Mouse (Mus musculus): ENCODE data around the gene Dbh. TPM values are rescaled to one million over a fixed set of nuclear protein-coding genes. Genes with fewer than 3 reads are reported as not detected.

The Dbh gene
- polyA plus RNA-seq, 1 experiment from 2014 or later: 0.80 TPM

DNA sequence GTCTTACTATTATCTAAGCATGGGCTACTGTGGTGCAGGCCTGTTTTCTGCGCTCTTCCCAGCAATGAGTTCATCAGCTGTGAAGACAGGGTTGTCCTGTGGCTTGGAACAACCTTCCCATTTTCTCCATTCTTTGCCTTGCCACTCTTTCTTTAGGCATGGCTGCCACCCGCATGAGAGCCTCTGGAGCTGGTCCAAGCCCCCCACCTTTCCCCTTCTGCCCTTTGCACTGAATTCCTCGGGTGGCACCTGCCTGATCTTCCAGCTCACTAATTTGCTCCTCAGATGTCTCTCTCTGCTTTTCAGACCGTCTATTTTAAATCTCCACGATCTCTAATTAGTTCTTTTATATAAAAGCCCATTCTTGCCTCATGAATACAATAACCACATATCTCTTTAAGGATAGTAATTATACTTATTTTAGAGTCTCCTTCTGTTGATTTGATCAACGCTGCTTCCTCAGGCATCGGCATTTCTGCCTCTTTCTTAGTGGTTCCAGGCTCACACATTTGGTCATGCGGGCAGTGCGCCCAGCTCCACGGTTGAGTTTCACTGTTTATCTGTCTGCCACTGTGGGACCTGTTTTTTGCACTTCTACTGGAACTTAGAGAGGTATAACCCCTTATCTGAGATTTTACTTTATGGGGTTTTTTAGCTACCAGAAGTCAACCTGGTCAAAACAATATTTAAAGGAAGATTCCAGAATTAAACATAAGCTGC lies 10.4 kb upstream of the Dbh start:
- H3K4me2 ChIP-seq (ENCODE audit: low read depth, low read length): no peak overlapping the region
- no peaks in the 10 kb centered on the region; the same call in 1 of the 2 replicates for H3K4me1 ChIP-seq (ENCODE audit: control insufficient read depth, insufficient read depth, low read length)
- no peak overlapping the region for H3K4me3 ChIP-seq (ENCODE audit: low read length)
- no peak for ATAC-seq (replicated peaks; ENCODE audit: extremely low read depth, insufficient read depth, low FRiP score)
- no peak overlapping the region for H3K9ac ChIP-seq (ENCODE audit: low read length)
- H3K9me3 ChIP-seq (replicated peaks; ENCODE audit: control insufficient read depth, low read length): no peaks in the 10 kb centered on the region
- 77% methylated on average over 10 of the region's 10 CpGs for WGBS
- no peak overlapping the region for H3K27ac ChIP-seq (ENCODE audit: low read length)
- peaks cover 5% of the 10 kb centered on the region; the same call in 1 of the 2 replicates for H3K27me3 ChIP-seq (ENCODE audit: control insufficient read depth, insufficient read depth, low read length)
- no peaks in the 10 kb centered on the region for H3K36me3 ChIP-seq (ENCODE audit: control insufficient read depth, insufficient read depth)

DNA sequence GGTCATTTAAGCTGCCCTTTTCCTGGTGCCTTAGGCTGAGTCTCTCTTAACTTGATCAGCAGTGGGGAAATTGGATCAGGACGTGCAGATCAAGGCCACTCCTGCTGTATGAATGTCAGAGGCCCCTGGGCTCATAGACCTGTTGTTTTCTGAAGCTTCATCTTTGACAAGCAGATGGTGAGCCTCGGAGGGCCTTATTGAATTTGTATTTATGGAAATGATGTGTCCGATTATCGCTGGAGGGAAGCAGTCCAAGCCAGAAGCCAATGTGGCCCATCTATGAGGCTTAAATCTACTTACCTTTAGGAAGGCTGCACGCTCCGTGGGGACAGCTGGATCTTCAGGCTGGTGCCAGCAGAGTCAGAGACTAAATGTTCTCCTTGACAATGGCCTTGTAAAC lies 8.4 kb upstream of the Dbh start:
- H3K27ac ChIP-seq (ENCODE audit: low read length): no peak overlapping the region
- no peak overlapping the region for H3K9ac ChIP-seq (ENCODE audit: low read length)
- H3K27me3 ChIP-seq (ENCODE audit: control insufficient read depth, insufficient read depth, low read length): peaks cover 2% of the 10 kb centered on the region; the same call in 1 of the 2 replicates
- H3K36me3 ChIP-seq (ENCODE audit: control insufficient read depth, insufficient read depth): no peaks in the 10 kb centered on the region
- H3K4me2 ChIP-seq (ENCODE audit: low read depth, low read length): no peak overlapping the region
- WGBS: 77% methylated on average over 6 of the region's 6 CpGs
- H3K9me3 ChIP-seq (replicated peaks; ENCODE audit: control insufficient read depth, low read length): no peaks in the 10 kb centered on the region
- no peaks in the 10 kb centered on the region for H3K4me1 ChIP-seq (ENCODE audit: control insufficient read depth, insufficient read depth, low read length)
- no peak for ATAC-seq (replicated peaks; ENCODE audit: extremely low read depth, insufficient read depth, low FRiP score)
- no peak overlapping the region for H3K4me3 ChIP-seq (ENCODE audit: low read length)

DNA sequence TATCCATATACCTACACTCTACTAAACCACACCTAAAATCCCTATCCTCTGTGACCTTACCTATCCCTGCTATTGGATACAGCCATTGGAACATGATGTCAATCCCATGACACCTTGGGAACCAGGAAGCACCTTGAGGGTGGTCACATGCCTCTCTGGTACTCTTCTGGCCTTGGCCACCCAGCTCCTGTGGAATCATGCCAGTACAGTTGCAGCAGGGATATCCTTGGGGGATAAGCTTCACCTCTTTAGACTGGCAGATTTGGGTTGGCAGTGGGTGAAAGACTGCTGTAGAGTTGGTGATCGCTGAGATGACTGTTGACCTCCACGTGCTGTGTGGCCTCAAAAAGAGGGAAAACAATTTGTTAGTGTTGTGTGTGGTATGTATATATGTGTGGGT lies 3.5 kb upstream of the Dbh start:
- Histone ChIP-seq H3K4me2 (ENCODE audit: low read depth, low read length) (no peak overlapping the region), H3K27ac (ENCODE audit: low read length) (no peak overlapping the region), H3K9ac (ENCODE audit: low read length) (no peak overlapping the region), H3K36me3 (ENCODE audit: control insufficient read depth, insufficient read depth) (no peaks in the 10 kb centered on the region), H3K9me3 (replicated peaks; ENCODE audit: control insufficient read depth, low read length) (no peaks in the 10 kb centered on the region), H3K4me1 (ENCODE audit: control insufficient read depth, insufficient read depth, low read length) (peaks cover 4% of the 10 kb centered on the region; the same call in 1 of the 2 replicates), H3K4me3 (ENCODE audit: low read length) (no peak overlapping the region), H3K27me3 (ENCODE audit: control insufficient read depth, insufficient read depth, low read length) (no peaks in the 10 kb centered on the region)
- WGBS: 87% methylated on average over 2 of the region's 2 CpGs
- no peak for ATAC-seq (replicated peaks; ENCODE audit: extremely low read depth, insufficient read depth, low FRiP score)

DNA sequence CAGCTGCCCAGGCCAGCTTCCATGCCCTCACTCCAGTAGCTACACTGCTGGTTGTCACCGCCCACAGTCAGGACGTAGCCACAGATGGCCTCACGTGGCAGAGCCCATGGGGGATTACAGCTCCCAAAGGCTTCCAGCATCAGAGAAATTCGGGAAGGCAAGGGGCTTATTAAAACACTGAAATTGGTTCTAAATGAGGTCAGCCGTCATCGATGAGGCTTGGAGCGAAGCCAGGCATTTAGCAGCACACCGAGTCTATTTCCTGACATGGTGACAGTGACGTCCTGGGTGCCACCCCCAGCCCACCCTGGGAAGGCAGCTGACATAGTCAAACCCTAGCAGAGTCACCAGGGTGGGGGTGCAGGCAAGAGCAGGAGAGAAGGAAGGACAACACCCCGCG lies 2.4 kb upstream of the Dbh start:
- Histone ChIP-seq H3K4me3 (ENCODE audit: low read length) (no peak overlapping the region), H3K27me3 (ENCODE audit: control insufficient read depth, insufficient read depth, low read length) (no peaks in the 10 kb centered on the region), H3K27ac (ENCODE audit: low read length) (no peak overlapping the region), H3K36me3 (ENCODE audit: control insufficient read depth, insufficient read depth) (no peaks in the 10 kb centered on the region), H3K9me3 (replicated peaks; ENCODE audit: control insufficient read depth, low read length) (no peaks in the 10 kb centered on the region), H3K4me1 (ENCODE audit: control insufficient read depth, insufficient read depth, low read length) (peaks cover 8% of the 10 kb centered on the region), H3K9ac (ENCODE audit: low read length) (no peak overlapping the region), H3K4me2 (ENCODE audit: low read depth, low read length) (no peak overlapping the region)
- WGBS: 44% methylated on average over 11 of the region's 11 CpGs
- no peak for ATAC-seq (replicated peaks; ENCODE audit: extremely low read depth, insufficient read depth, low FRiP score)

DNA sequence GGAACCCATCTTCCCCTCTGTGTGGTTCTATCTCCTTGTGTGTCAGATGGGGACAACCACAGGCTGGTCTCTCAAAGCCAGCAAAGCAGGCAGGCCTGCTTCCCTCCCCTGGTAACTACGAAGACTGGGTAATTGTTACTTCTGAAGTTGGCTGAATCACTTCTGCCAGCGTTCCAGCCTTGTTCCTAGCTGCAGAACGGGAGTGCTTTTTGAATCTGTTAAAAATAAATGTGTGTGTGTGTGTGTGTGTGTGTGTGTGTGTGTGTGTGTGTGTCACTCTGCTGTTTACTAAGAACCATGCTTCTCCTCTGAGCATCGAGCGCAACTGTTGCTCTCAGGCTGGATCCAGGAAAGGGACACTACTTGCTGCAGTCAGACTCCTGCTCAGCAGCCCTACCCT lies 1.2 kb upstream of the Dbh start:
- ATAC-seq (replicated peaks; ENCODE audit: extremely low read depth, insufficient read depth, low FRiP score): no peak

DNA sequence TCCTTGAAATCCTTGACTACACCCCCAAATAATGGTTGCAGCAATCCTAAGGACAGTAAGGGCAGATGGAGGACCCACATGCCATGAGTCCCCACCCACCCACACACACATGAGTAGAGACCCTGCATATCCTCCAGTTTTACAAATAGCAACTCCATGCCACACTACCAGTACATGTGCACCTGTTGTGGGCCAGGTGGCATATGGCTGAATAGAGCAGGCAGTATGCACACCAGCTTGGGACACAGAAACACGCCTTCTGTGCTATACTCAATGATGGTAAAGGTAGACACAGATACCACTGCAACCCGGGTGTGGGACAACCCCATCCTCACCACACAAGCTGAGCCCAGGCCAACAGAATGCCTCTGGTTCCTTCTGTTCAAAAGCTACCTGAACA lies 1.0 kb downstream of the Dbh start:
- no peak overlapping the region for H3K27ac ChIP-seq (ENCODE audit: low read length)
- H3K36me3 ChIP-seq (ENCODE audit: control insufficient read depth, insufficient read depth): no peaks in the 10 kb centered on the region
- no peak overlapping the region for H3K4me3 ChIP-seq (ENCODE audit: low read length)
- WGBS: 76% methylated on average over 2 of the region's 2 CpGs
- ATAC-seq (replicated peaks; ENCODE audit: extremely low read depth, insufficient read depth, low FRiP score): no peak
- no peaks in the 10 kb centered on the region for H3K27me3 ChIP-seq (ENCODE audit: control insufficient read depth, insufficient read depth, low read length)
- H3K4me1 ChIP-seq (ENCODE audit: control insufficient read depth, insufficient read depth, low read length): peaks cover 8% of the 10 kb centered on the region
- no peak overlapping the region for H3K9ac ChIP-seq (ENCODE audit: low read length)
- no peaks in the 10 kb centered on the region for H3K9me3 ChIP-seq (replicated peaks; ENCODE audit: control insufficient read depth, low read length)
- H3K4me2 ChIP-seq (ENCODE audit: low read depth, low read length): no peak overlapping the region

More for the DNA sequence above, 1.2 kb upstream of the Dbh start:
- H3K4me1 ChIP-seq (ENCODE audit: control insufficient read depth, insufficient read depth, low read length): peaks cover 8% of the 10 kb centered on the region
- H3K4me3 ChIP-seq (ENCODE audit: low read length): no peak overlapping the region
- no peaks in the 10 kb centered on the region for H3K9me3 ChIP-seq (replicated peaks; ENCODE audit: control insufficient read depth, low read length)
- H3K27ac ChIP-seq (ENCODE audit: low read length): no peak overlapping the region
- 57% methylated on average over 5 of the region's 5 CpGs for WGBS
- no peaks in the 10 kb centered on the region for H3K27me3 ChIP-seq (ENCODE audit: control insufficient read depth, insufficient read depth, low read length)
- H3K4me2 ChIP-seq (ENCODE audit: low read depth, low read length): no peak overlapping the region
- no peaks in the 10 kb centered on the region for H3K36me3 ChIP-seq (ENCODE audit: control insufficient read depth, insufficient read depth)
- H3K9ac ChIP-seq (ENCODE audit: low read length): no peak overlapping the region

DNA sequence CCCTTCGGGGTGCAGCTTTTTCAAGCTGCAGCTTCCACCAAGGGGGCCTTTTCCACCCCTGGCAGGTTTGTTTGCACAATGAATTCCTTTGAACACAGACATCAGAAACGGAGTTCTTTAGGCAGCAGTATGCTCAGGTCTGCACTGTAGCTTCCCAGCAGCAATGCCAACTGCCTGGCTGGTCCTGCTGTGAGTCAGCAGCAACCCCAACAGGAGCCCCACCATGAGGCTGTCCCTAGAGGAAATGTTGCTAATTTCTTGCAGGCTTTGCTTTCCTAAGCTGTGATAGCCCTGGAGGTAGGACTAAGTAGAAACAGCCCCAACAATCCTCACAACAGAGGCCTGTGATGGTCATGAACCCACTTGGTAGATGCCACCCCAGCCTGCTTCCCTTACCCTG lies 2.0 kb downstream of the Dbh start:
- Histone ChIP-seq H3K9ac (ENCODE audit: low read length) (no peak overlapping the region), H3K4me2 (ENCODE audit: low read depth, low read length) (no peak overlapping the region), H3K36me3 (ENCODE audit: control insufficient read depth, insufficient read depth) (no peaks in the 10 kb centered on the region), H3K9me3 (replicated peaks; ENCODE audit: control insufficient read depth, low read length) (no peaks in the 10 kb centered on the region), H3K4me1 (ENCODE audit: control insufficient read depth, insufficient read depth, low read length) (peaks cover 8% of the 10 kb centered on the region), H3K27ac (ENCODE audit: low read length) (no peak overlapping the region), H3K27me3 (ENCODE audit: control insufficient read depth, insufficient read depth, low read length) (no peaks in the 10 kb centered on the region), H3K4me3 (ENCODE audit: low read length) (no peak overlapping the region)
- ATAC-seq (replicated peaks; ENCODE audit: extremely low read depth, insufficient read depth, low FRiP score): no peak
- WGBS: 11% methylated on average over 2 of the region's 2 CpGs

DNA sequence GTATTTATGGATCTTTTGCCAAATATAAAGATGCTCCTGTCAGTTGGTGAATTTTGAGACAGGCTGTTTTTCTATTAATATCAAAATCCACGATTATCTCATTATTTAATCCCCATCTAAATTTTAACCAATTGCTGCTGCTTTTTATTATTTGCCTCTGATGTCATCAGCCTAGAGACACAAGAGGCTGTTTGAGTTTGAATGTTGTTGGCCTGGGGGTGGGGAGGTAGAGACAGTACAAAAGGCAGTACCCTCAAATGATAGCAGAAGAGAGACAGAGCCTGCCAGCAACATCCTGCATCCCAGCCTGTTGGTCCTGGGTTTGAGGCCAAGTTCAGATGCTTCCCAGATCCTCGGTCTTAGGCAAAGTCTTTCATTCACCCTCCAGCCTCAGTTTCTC lies 9.2 kb downstream of the Dbh start:
- H3K4me1 ChIP-seq (ENCODE audit: control insufficient read depth, insufficient read depth, low read length): peaks cover 17% of the 10 kb centered on the region
- no peaks in the 10 kb centered on the region for H3K27me3 ChIP-seq (ENCODE audit: control insufficient read depth, insufficient read depth, low read length)
- no peak overlapping the region for H3K27ac ChIP-seq (ENCODE audit: low read length)
- no peak overlapping the region for H3K4me2 ChIP-seq (ENCODE audit: low read depth, low read length)
- ATAC-seq (replicated peaks; ENCODE audit: extremely low read depth, insufficient read depth, low FRiP score): no peak
- no peak overlapping the region for H3K4me3 ChIP-seq (ENCODE audit: low read length)
- no peaks in the 10 kb centered on the region for H3K9me3 ChIP-seq (replicated peaks; ENCODE audit: control insufficient read depth, low read length)
- H3K9ac ChIP-seq (ENCODE audit: low read length): no peak overlapping the region
- no peaks in the 10 kb centered on the region for H3K36me3 ChIP-seq (ENCODE audit: control insufficient read depth, insufficient read depth)
- 66% methylated on average over 2 of the region's 2 CpGs for WGBS

DNA sequence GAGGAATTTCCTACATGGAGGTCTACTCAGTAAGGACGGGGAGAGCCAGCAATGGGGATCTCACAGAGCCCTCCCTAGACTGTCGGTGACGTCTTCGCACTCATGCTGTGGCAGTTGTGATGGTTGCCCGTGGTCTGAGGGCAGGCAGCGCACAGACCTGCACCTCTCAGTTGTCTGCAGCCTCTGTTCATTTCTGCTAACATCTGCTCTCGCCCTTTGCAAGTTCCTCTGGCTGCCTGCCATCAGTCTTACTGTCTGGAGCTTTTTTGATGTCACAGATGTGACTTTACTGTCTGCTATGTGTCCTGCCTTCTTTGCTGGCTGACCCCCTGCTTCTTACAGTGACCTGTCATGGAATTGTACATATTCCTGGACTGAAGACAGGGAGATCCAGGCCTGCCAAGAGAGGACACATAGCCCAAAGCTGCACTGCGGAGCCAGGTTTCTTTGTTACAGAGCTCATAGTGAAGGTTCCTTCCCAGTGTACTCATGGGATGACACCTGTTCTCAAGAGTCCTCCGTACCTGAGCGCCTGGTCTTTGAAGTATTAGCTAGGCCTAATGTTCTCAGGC lies 10.7 kb downstream of the Dbh start:
- Histone ChIP-seq H3K9ac (ENCODE audit: low read length) (peak overlapping the region; percentile 18), H3K4me2 (ENCODE audit: low read depth, low read length) (no peak overlapping the region), H3K4me3 (ENCODE audit: low read length) (no peak overlapping the region), H3K27ac (ENCODE audit: low read length) (peak overlapping the region; percentile 12; the same call in 1 of the 2 replicates), H3K9me3 (replicated peaks; ENCODE audit: control insufficient read depth, low read length) (no peaks in the 10 kb centered on the region), H3K36me3 (ENCODE audit: control insufficient read depth, insufficient read depth) (no peaks in the 10 kb centered on the region), H3K4me1 (ENCODE audit: control insufficient read depth, insufficient read depth, low read length) (peaks cover 28% of the 10 kb centered on the region), H3K27me3 (ENCODE audit: control insufficient read depth, insufficient read depth, low read length) (no peaks in the 10 kb centered on the region)
- no peak for ATAC-seq (replicated peaks; ENCODE audit: extremely low read depth, insufficient read depth, low FRiP score)
- WGBS: 57% methylated on average over 10 of the region's 10 CpGs

All from heart, embryonic 16.5 days (tissue).